Mouse (Mus musculus): ENCODE measurements around the gene Atad1.

DNA sequence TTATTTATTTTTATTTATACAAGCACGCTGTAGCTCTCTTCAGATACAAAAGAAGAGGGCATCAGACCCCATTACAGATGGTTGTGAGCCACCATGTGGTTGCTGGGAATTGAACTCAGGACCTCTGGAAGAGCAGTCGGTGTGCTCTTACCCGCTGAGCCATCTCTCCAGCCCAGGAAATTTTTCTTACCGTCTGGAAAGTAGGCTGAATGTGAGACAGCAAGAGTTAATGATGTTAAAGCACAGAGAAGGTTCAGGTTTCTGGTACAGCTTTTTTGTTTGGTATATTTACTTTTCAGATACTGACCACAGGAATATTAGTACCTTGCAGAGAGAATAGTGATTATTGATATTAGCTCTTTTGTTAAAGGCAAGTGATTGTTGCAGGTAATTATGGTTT is 21.6 kb upstream of the Atad1 start:
- TF ChIP-seq CTCF (IDR thresholded peaks at IDR 0.05; ENCODE audit: low read depth): no peak
- TF ChIP-seq EP300 (IDR thresholded peaks at IDR 0.05; ENCODE audit: low read depth): no peak
